Mouse (Mus musculus): ENCODE results near the gene Tmc5.

DNA sequence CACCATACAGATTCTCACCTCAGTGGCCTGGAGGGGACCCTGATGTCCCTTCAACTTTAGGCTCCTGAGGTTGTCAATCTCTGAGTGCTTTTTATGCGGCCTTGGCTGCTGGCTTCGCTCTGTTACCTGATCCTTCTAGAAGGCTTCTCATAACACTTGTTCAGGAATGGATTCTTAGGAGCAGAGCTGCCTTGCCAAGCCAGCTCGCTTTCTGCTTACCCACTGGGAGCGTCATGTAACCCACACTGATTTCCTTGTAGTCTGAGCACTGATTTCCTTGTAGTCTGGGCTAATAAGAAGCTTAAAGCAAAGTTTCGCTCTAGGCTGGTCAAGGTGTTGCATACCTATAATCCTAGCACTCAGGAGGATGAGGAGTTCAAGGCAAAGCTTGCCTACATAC is 21.0 kb downstream of the Tmc5 start:
- TF ChIP-seq CTCF (IDR thresholded peaks at IDR 0.05; ENCODE audit: borderline replicate concordance, control insufficient read depth, extremely low read depth, insufficient read depth, low read length, poor library complexity): no peak
- no peak for TF ChIP-seq POLR2A (IDR thresholded peaks at IDR 0.05; ENCODE audit: control insufficient read depth, extremely low read depth, insufficient read depth, low read length, poor library complexity)
